Mouse (Mus musculus): Measurements from ENCODE around the gene Specc1l.
A peak's percentile ranks its signal among the peaks of the same experiment; 100 is the strongest.

Specc1l gene

DNA sequence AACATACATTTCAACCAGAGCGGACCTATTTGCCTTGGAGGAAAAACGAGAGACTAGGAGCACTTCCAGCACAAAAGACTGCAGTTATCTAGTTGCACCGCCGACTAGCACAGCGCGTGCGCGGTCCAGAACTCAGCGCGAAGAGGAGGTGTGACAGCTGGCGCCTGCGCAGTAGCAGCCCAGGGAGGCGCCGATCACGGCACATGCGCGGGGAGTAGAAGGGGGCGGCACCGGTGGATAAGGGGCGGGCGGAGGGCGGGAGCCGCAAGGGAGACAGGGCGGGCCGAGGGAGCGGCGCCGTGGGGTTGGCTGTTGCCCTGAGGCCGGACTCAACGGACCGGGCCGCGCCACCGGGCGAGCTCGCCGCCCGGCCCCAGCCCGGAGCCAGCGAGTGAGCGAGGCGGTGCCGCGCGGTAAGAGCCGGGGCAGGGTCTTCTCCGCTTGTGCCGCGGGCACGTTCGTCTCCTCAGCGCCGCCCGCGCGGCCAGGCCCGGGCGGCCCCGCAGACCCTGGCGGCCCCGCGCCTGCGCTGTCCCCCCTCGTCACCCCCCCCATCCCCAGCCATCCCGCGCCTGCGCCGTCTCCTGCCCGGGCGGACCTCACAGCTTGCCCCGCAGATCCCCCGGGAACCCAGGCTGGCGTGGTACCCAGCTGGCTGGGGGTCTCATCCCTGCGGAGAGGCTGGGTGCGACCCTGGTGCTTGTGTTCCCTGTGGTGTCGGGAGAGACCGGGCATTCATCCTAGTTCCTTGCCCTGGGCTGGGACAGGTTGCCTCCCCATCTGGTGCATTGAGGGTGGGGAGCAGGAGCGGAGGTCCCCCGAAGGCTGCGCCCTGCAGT, at the start of gene Specc1l:
TSS of gene Specc1l (plus strand) at position 267 of the 839 bp plus-strand sequence.
- DNase-seq (ENCODE audit: low read depth, low spot score): peak; percentile 98
- Histone ChIP-seq H3K27me3 (ENCODE audit: control insufficient read depth, insufficient read depth, low read length, poor library complexity, severe bottlenecking) (no peaks in the 10 kb centered on the region), H3K36me3 (ENCODE audit: control insufficient read depth, insufficient read depth, low read length, poor library complexity, severe bottlenecking) (no peaks in the 10 kb centered on the region)

DNA sequence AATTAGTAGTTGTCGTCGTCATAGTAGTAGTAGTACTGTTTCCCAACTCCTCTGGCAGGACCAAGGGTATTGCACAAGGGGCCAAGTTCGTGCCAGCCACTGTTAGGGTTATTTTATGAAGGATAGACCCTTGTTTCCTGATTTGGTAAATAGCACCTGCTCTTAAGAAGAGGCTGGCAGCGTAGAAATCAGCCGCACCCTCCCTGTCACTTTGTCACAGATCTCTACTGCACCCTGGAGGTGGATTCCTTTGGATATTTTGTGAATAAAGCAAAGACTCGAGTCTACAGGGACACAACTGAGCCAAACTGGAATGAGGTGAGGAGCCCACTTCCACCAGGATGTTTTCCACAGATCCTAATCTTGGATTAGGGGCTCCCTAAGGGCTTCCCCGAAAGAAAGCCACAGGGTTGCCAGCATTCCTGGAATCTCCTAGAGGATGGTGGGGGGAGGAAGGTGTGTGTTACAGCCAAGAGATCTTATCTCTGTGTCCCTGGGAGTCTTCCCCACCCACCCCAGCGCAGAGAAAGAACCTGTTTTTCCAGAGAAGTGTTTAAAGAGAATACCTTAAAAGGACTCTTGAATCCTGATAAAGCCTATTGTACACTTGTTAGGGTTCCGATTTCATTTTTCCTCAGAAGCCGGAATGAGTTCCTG, 45.9 kb upstream of the Specc1l start:
- no peak for DNase-seq (ENCODE audit: low read depth, low spot score)
- no peaks in the 10 kb centered on the region for H3K27me3 ChIP-seq (ENCODE audit: control insufficient read depth, insufficient read depth, low read length, poor library complexity, severe bottlenecking)

DNA sequence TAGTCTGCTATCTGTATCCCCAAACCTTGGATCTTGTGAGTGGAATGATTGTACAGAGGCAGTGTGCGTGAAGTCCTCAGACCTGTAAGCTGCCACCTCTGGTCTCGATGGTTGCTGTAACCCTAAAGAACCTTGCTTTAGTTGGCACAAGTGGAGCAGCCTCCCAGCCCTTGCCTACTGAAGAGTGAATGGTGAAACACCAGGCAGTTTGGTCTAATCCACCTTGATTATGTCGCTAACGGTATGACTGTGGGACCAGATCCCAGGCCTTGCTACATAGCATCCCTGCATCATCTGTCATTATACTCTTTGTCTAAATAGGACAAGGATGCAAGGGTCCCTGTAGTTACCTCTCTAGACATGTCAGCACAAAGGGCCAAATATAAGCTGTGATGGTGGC, 45.3 kb upstream of the Specc1l start:
- Histone ChIP-seq H3K27me3 (ENCODE audit: control insufficient read depth, insufficient read depth, low read length, poor library complexity, severe bottlenecking) (no peaks in the 10 kb centered on the region), H3K36me3 (ENCODE audit: control insufficient read depth, insufficient read depth, low read length, poor library complexity, severe bottlenecking) (peaks cover 2% of the 10 kb centered on the region; the same call in 1 of the 2 replicates)
- no peak for DNase-seq (ENCODE audit: low read depth, low spot score)

More for the DNA sequence above, 45.9 kb upstream of the Specc1l start:
- peaks cover 3% of the 10 kb centered on the region for H3K36me3 ChIP-seq (ENCODE audit: control insufficient read depth, insufficient read depth, low read length, poor library complexity, severe bottlenecking)

DNA sequence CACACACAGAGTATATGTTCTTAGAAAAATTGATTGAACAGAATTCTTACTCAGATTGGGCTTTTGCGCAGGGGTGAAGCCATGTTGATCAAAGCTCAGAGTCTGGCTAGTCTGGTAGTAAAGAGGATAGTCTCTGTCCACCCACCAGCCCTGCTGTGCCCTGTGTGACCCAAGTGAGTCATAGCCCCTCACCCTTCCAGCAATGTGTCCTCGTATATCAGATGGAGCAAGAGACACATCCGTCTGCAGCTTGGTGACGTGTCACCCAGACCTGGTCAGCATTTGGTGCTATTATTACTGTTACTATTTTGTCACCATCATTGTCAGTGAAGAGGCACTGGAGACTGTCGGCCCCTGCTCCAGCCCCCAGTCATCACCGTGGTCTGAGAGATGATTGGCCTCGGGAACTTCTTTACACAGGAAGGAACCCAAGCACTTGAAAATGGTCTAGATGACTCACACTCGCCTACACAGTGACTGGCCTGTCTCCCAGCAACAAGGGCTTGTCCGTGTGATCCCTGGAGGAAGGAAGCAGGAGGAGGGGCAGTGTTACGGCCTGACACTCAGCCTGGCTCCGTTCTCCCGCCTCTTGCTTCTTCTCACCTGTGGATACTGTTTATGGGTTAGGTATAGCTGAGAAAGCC, 41.5 kb upstream of the Specc1l start:
- Histone ChIP-seq H3K27me3 (ENCODE audit: control insufficient read depth, insufficient read depth, low read length, poor library complexity, severe bottlenecking) (no peaks in the 10 kb centered on the region), H3K36me3 (ENCODE audit: control insufficient read depth, insufficient read depth, low read length, poor library complexity, severe bottlenecking) (peaks cover 2% of the 10 kb centered on the region; the same call in 1 of the 2 replicates)
- DNase-seq (ENCODE audit: low read depth, low spot score): no peak

DNA sequence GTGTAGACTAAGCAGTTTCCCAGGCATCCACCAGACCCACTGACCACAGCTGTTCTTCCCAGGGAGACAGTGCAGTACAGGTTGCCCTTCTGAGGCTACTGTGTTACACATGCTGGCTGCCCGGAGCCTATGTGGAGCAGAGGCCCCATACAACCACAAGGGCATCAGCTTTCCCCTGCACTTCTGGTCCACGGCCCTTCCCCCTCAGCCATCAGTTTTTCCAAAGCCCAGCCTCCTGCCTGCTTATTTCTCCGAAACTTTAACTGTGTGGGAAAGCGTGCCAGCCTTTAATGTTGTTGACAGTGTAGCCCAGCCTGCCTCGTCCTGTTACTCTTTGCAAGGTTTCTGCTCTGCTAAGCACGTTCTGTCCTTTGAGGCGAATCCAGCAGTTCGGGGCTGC, 38.8 kb upstream of the Specc1l start:
- Histone ChIP-seq H3K27me3 (ENCODE audit: control insufficient read depth, insufficient read depth, low read length, poor library complexity, severe bottlenecking) (no peaks in the 10 kb centered on the region), H3K36me3 (ENCODE audit: control insufficient read depth, insufficient read depth, low read length, poor library complexity, severe bottlenecking) (peaks cover 7% of the 10 kb centered on the region; the same call in 1 of the 2 replicates)
- no peak for DNase-seq (ENCODE audit: low read depth, low spot score)

DNA sequence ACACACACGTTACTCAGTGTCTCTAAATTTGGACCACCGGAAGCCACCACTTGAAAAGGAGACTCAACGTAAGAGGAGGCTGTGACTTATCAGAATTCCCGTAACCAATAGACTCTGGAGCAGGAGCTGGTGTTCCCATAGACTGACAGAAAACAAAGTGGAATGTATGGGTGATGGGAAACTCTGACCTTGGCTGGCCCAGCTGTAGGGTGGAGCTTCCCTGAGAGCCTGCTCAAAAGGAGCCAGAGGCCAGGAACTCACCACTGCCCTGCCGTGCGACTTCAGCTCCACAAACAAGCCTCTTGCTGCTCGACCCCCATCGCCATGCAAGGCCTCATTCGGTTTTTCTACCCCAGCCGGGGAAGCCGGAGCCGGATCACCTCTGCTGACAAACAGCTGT, 38.2 kb upstream of the Specc1l start:
- Histone ChIP-seq H3K27me3 (ENCODE audit: control insufficient read depth, insufficient read depth, low read length, poor library complexity, severe bottlenecking) (no peaks in the 10 kb centered on the region), H3K36me3 (ENCODE audit: control insufficient read depth, insufficient read depth, low read length, poor library complexity, severe bottlenecking) (peaks cover 7% of the 10 kb centered on the region; the same call in 1 of the 2 replicates)
- no peak for DNase-seq (ENCODE audit: low read depth, low spot score)

DNA sequence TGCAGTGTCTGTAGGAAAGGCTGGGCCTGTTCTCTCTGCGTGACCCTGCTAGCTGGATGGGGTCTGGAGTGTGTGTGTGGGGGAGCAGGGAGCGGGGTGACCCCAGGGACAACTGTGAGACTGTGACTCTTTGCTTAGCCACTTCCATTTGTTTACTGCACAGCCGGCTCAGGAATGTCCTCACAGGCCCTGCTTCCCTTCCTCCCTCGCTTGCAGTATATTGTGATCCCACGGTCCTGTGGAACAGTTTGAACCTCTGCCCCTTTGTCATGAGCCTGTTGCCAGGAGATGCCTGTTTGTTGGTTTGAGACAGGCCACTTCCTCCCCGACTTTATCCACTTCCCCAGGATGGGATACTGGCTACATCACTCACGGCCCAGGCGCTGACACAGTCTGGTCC, 35.4 kb upstream of the Specc1l start:
- DNase-seq (ENCODE audit: low read depth, low spot score): no peak
- Histone ChIP-seq H3K27me3 (ENCODE audit: control insufficient read depth, insufficient read depth, low read length, poor library complexity, severe bottlenecking) (no peaks in the 10 kb centered on the region), H3K36me3 (ENCODE audit: control insufficient read depth, insufficient read depth, low read length, poor library complexity, severe bottlenecking) (peaks cover 7% of the 10 kb centered on the region)

DNA sequence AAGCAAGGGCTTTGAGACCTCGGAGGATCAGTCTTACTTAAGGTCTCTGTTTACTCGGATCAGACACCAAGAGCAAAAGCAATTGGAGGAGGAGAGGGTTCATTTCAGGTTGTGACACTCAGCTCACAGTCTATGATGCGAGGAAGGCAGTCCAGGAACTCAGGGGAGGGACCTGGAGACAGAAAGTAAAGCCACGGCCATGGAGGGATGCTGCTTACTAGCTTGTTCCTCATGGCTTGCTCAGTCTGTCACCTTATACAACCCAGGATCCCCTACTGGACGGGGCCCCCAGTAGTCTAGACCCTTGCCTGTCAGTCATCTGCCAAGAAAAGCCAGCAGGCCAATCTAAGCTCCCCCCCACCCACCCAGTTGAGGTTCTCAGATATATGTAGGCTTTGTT, 33.0 kb upstream of the Specc1l start:
- H3K36me3 ChIP-seq (ENCODE audit: control insufficient read depth, insufficient read depth, low read length, poor library complexity, severe bottlenecking): peaks cover 9% of the 10 kb centered on the region
- H3K27me3 ChIP-seq (ENCODE audit: control insufficient read depth, insufficient read depth, low read length, poor library complexity, severe bottlenecking): no peaks in the 10 kb centered on the region
- DNase-seq (ENCODE audit: low read depth, low spot score): no peak

DNA sequence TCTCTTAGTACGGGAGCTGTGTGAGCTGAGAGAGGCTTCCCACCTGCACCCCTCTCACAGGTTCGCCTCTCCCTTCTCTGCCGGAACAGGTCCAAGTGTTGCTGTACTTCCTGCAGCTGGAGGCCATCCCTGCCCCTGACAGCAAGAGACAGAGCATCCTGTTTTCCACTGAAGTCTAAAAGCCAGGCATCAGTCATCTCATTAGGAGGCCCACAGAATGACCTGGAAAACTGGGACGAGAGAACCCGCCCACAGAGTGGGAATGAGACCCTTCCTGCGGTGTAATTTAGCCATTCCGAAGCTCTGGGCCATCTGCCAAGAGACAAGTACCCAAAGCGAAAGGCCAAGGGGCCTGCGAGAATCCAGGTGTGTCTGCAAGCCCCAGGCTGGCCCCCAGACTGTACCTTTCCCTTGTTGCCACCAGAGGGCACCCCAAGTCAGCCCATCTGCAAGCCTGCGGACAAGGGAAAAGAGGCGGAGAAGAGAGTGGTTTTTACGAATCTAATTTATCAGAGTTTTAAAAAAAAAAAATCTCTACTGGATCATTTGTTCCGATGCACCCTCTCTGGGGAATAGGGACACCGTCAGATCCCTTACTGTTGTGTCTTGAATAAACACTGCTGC, 29.6 kb upstream of the Specc1l start:
- H3K36me3 ChIP-seq (ENCODE audit: control insufficient read depth, insufficient read depth, low read length, poor library complexity, severe bottlenecking): peaks cover 2% of the 10 kb centered on the region
- DNase-seq (ENCODE audit: low read depth, low spot score): peak; percentile 83

DNA sequence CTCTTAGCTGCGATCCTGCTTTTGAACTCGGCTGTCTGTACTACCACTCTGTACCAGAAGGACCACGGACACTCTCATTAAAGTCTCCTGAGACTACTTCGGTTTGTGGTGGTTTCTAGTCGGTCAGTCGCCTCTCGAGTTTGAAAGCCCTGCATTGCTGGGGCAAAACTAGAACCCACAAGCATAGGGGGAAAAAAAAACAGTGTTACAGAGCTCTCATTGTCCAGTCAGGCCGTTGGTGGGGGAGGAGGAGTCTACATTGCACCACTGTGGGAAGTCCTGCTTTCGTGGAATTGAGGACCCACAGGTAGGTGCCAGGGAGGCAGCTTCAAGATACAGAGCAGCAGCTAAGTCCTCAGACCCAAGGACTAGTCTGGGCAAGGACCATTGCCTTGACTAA, 27.0 kb upstream of the Specc1l start:
- Histone ChIP-seq H3K36me3 (ENCODE audit: control insufficient read depth, insufficient read depth, low read length, poor library complexity, severe bottlenecking) (peaks cover 2% of the 10 kb centered on the region; the same call in 1 of the 2 replicates), H3K27me3 (ENCODE audit: control insufficient read depth, insufficient read depth, low read length, poor library complexity, severe bottlenecking) (no peaks in the 10 kb centered on the region)
- no peak for DNase-seq (ENCODE audit: low read depth, low spot score)

More for the DNA sequence above, 29.6 kb upstream of the Specc1l start:
- H3K27me3 ChIP-seq (ENCODE audit: control insufficient read depth, insufficient read depth, low read length, poor library complexity, severe bottlenecking): no peaks in the 10 kb centered on the region

DNA sequence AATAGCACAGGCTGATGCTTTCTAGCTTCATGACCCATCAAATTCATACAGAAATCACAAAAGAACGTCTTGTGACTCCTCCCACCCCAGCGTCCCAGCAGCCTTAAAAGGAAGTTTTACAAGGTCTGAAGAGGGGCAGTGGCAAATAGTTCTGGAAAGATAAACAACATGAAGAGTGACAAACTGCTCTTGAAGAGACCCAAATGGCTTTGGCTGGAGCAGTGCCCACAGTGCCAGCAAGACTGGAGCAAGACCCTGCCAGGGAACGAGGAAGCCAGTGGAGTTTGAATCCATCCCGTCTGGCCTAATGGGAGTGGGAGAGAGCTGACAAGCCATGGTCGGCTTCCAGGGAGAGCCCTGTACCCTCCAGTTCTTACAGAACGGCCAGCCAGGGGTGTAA, 25.3 kb upstream of the Specc1l start:
- no peak for DNase-seq (ENCODE audit: low read depth, low spot score)
- Histone ChIP-seq H3K36me3 (ENCODE audit: control insufficient read depth, insufficient read depth, low read length, poor library complexity, severe bottlenecking) (peaks cover 2% of the 10 kb centered on the region; the same call in 1 of the 2 replicates), H3K27me3 (ENCODE audit: control insufficient read depth, insufficient read depth, low read length, poor library complexity, severe bottlenecking) (no peaks in the 10 kb centered on the region)

DNA sequence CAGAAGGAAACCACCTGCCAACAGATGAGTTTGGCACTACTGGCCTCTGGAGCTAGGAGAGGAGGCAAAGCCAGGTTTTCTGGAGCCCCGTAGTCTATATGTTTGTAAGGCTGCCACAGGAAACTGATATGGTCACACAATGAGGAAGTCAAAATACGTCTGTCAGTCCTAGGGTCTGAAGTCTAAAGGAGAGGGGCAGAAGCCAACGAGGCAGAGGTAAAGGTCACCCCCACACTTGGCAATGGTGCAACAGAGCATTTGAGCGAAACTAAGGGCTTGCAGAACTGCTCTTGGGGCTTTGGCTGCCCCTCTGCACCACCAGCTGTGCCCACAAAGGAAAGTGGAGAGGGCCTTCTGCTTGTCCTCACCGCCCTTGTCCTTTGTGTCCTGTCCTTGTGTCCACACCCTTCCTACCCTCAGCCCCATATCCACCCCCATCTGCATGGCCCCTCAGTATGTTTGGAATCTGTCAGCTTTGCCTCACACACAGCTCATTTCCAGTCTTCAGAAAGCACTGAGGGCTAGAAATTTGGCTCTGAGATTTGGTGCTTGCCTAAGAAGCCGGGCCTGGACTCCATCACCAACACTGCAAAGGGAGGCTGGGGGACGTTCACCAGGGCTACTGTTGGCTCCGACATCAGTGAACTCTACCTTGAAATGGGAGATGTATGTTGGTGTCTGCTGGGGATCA, 24.4 kb upstream of the Specc1l start:
- DNase-seq (ENCODE audit: low read depth, low spot score): peak; percentile 38

DNA sequence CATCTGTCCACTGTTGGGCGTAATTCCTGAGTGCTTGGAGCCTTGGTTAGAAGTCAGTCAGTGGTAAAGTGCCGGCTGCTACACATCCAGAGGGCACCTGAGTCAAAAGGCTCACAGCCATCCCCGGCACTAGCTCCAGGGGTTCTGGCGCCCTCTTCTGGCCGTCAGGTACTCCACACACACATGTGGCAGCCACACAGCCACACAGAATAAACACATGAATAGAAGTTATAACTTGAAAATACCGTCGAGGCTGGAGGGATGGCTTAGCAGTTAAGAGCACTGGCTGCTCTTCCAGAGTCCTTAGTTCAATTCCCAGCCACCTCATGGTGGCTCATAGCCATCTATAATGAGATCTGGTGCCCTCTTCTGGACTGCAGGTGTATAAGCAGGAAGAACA, 20.2 kb upstream of the Specc1l start:
- peak; percentile 9 for DNase-seq (ENCODE audit: low read depth, low spot score)
- no peaks in the 10 kb centered on the region for H3K36me3 ChIP-seq (ENCODE audit: control insufficient read depth, insufficient read depth, low read length, poor library complexity, severe bottlenecking)
- H3K27me3 ChIP-seq (ENCODE audit: control insufficient read depth, insufficient read depth, low read length, poor library complexity, severe bottlenecking): no peaks in the 10 kb centered on the region

More for the DNA sequence above, 24.4 kb upstream of the Specc1l start:
- H3K27me3 ChIP-seq (ENCODE audit: control insufficient read depth, insufficient read depth, low read length, poor library complexity, severe bottlenecking): no peaks in the 10 kb centered on the region
- H3K36me3 ChIP-seq (ENCODE audit: control insufficient read depth, insufficient read depth, low read length, poor library complexity, severe bottlenecking): no peaks in the 10 kb centered on the region

DNA sequence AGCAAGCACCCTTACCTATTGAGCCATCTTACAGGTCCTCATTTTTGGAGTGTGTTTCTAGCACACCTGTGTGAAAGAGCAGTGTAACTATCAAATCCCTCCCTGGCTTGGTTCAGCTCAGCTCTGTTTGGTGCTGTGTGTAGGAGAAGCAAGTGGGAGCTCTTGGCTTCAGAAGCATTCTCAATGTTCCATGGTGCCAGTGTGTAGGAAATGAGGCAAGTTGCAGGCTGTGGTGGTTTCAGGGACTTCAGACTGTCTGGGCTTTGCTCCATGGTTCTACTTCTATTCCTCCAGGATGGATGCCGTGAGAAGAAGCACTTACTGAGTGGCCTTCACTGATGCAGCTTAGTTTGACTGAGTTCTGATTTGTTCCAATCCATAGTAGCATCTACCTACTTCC, 14.1 kb upstream of the Specc1l start:
- no peaks in the 10 kb centered on the region for H3K36me3 ChIP-seq (ENCODE audit: control insufficient read depth, insufficient read depth, low read length, poor library complexity, severe bottlenecking)
- no peak for DNase-seq (ENCODE audit: low read depth, low spot score)

More for the DNA sequence above, 14.1 kb upstream of the Specc1l start:
- no peaks in the 10 kb centered on the region for H3K27me3 ChIP-seq (ENCODE audit: control insufficient read depth, insufficient read depth, low read length, poor library complexity, severe bottlenecking)
